Mouse (Mus musculus) left cerebral cortex, postnatal 25 days (tissue): ENCODE measurements at regions not wholly inside any gene's neighbourhood (a gene's known extent, or its start where the extent isn't known, plus 50 kb on each side); places are given as distances from the start of the nearest gene placed in this dataset.
"Not testable (repeated sequence)": the region's sequence is repeated elsewhere in the genome, so short reads cannot be mapped to it uniquely, and the experiment has no call there.

Experiments
- DNase-seq, 2 experiments: peaks; one replicate each; pipeline ENCODE4 v3.0.0; 2022; ENCODE audit warnings: low spot score in 2 of 2, mixed read lengths in 1 of 2
- intact Hi-C: fragments of 180-260 bp; cut with DNase I; formaldehyde crosslinking; loops from one replicate; pipeline ENCODE4 v1.15.1; 2025

- intact Hi-C loops = no loop called here
- no peak for DNase-seq
Measured at GRCm38 (mm10) chr4:67141896-67142295, 314.5 kb downstream of the Tlr4 start.

- DNase-seq = no peak
- intact Hi-C loops = no loop called here
Measured at GRCm38 (mm10) chr4:67148521-67148920, 321.1 kb downstream of the Tlr4 start.

GRCm38 (mm10) chr4:67162673-67163072, 335.3 kb downstream of the Tlr4 start:
- DNase-seq = peak in 1 of 2 experiments; percentile 13
- intact Hi-C loops = no loop called here

GRCm38 (mm10) chr4:67167720-67168119, 340.3 kb downstream of the Tlr4 start:
- intact Hi-C loops = no loop called here
- DNase-seq = no peak

GRCm38 (mm10) chr4:67187725-67188510, 360.5 kb downstream of the Tlr4 start:
- no peak for DNase-seq

GRCm38 (mm10) chr4:67190536-67190935, 363.2 kb downstream of the Tlr4 start:
- no peak for DNase-seq
- intact Hi-C loops = no loop called here

More at GRCm38 (mm10) chr4:67187725-67188510, 360.5 kb downstream of the Tlr4 start:
- intact Hi-C loops = no loop called here

GRCm38 (mm10) chr4:67194425-67194824, 367.0 kb downstream of the Tlr4 start:
- DNase-seq = no peak

GRCm38 (mm10) chr4:67196907-67197306, 369.5 kb downstream of the Tlr4 start:
- intact Hi-C loops = no loop called here
- peak in 1 of 2 experiments; percentile 43 for DNase-seq

More at GRCm38 (mm10) chr4:67194425-67194824, 367.0 kb downstream of the Tlr4 start:
- intact Hi-C loops = no loop called here

- DNase-seq = peak in 1 of 2 experiments; percentile 15
- intact Hi-C loops = not testable (repeated sequence)
Measured at GRCm38 (mm10) chr4:67208406-67208805, 381.0 kb downstream of the Tlr4 start.

- no peak for DNase-seq
- intact Hi-C loops = no loop called here
Measured at GRCm38 (mm10) chr4:67213363-67213762, 386.0 kb downstream of the Tlr4 start.

GRCm38 (mm10) chr4:67224533-67224932, 397.1 kb downstream of the Tlr4 start:
- intact Hi-C loops = no loop called here
- DNase-seq = no peak

GRCm38 (mm10) chr4:67229214-67229613, 401.8 kb downstream of the Tlr4 start:
- intact Hi-C loops = no loop called here
- peak in 1 of 2 experiments; percentile 3 for DNase-seq

- intact Hi-C loops = no loop called here
- DNase-seq = no peak
Measured at GRCm38 (mm10) chr4:67273553-67273952, 446.2 kb downstream of the Tlr4 start.

- DNase-seq = no peak
- intact Hi-C loops = no loop called here
Measured at GRCm38 (mm10) chr4:67301020-67301419, 473.6 kb downstream of the Tlr4 start.

GRCm38 (mm10) chr4:67301740-67302139, 474.4 kb downstream of the Tlr4 start:
- DNase-seq = no peak
- intact Hi-C loops = no loop called here

GRCm38 (mm10) chr4:67320098-67320497, 492.7 kb downstream of the Tlr4 start:
- intact Hi-C loops, DNase-seq: not testable (repeated sequence)
